Mouse (Mus musculus) spleen, adult 2 months (tissue): ENCODE data around the gene Taf3.

Experiments used
- CTCF ChIP-seq: fragments of 200-500 bp; IDR thresholded peaks from 2 replicates; pipeline ENCODE4 v1.5.1; 2011; ENCODE audit warnings: mild to moderate bottlenecking, inconsistent platforms; ENCODE audit not compliant: insufficient read depth, insufficient read length, insufficient replicate concordance; ENCODE audit errors: extremely low read depth
- POLR2A ChIP-seq: fragments of 200-500 bp; IDR thresholded peaks from 2 replicates; pipeline ENCODE4 v1.6.1; 2011; ENCODE audit warnings: low read depth, low read length, inconsistent platforms

GRCm38 (mm10) chr2:10081453-10082080 lies 33.2 kb upstream of the Taf3 start:
- TF ChIP-seq CTCF (no peak), POLR2A (no peak)
